Mouse (Mus musculus) ES-E14 (cell line): ENCODE measurements around the gene Cd80.

Experiments used
- CHD2 ChIP-seq: IDR thresholded peaks from 2 replicates; pipeline ENCODE4 v1.6.1; 2014; ENCODE audit warnings: mild to moderate bottlenecking, low read depth, low read length, inconsistent platforms
- HCFC1 ChIP-seq: IDR thresholded peaks from 2 replicates; pipeline ENCODE4 v1.6.1; 2012; ENCODE audit warnings: low read length, inconsistent platforms, borderline replicate concordance; ENCODE audit not compliant: insufficient read depth
- ZC3H11A ChIP-seq: IDR thresholded peaks from 2 replicates; pipeline ENCODE4 v1.6.1; 2012; ENCODE audit warnings: low read depth, mild to moderate bottlenecking, inconsistent platforms, low read length, borderline replicate concordance
- ZNF384 ChIP-seq: IDR thresholded peaks from 2 replicates; pipeline ENCODE4 v1.6.1; 2012; ENCODE audit warnings: low read depth, low read length, inconsistent platforms

- TF ChIP-seq ZC3H11A (no peak), ZNF384 (no peak), CHD2 (no peak), HCFC1 (no peak)
Measured at GRCm38 (mm10) chr16:38448458-38448857, 6.9 kb upstream of the Cd80 start.
